ENCODE assay signal across 8 mouse cellular contexts in the genomic region with DNA sequence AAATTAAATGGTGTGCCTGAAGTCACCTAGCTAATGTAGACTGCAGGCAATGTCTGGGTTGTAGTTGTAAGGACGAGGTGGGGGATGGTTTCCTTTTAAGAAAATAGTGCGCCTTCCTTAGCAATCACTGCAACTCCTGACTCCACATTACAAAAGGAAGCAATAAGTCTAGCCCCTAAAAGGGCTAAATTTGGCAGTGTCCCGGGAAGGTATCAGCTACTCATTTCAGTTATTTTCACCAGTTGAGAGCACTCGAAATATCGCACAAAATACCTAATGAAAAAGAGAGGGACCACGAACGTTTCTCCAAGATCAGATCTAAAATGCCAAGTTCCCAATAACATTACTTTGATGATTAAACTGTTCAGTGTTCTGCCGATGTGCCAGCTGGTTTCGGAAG. TPM values are rescaled to one million over a fixed set of nuclear protein-coding genes. Genes with fewer than 3 reads are reported as not detected.
DNase-seq lines count a peak whose midpoint lies in the region; ATAC-seq lines count a peak whose summit lies in the region.

No protein-coding gene starts in this region.

- H3K4me1 ChIP-seq in heart, embryonic 10.5 days: peaks cover 21% of the 10 kb centered on the region
- H3K4me1 ChIP-seq in megakaryocyte, embryonic 14.5 days: peaks cover 67% of the 10 kb centered on the region
- H3K4me1 ChIP-seq in intestine, embryonic 15.5 days (replicated peaks): peaks cover 13% of the 10 kb centered on the region
- H3K4me1 ChIP-seq in neural tube, embryonic 14.5 days (ENCODE audit: control insufficient read depth, insufficient read depth, low read length): peaks cover 4% of the 10 kb centered on the region; the same call in 1 of the 2 replicates

- peaks cover 36% of the 10 kb centered on the region for H3K27me3 ChIP-seq in heart, embryonic 10.5 days (ENCODE audit: insufficient read depth, poor library complexity, severe bottlenecking)
- no peaks in the 10 kb centered on the region for H3K27me3 ChIP-seq in megakaryocyte, embryonic 14.5 days (replicated peaks)
- no peaks in the 10 kb centered on the region for H3K27me3 ChIP-seq in intestine, embryonic 15.5 days (replicated peaks)
- peaks cover 23% of the 10 kb centered on the region for H3K27me3 ChIP-seq in neural tube, embryonic 14.5 days (ENCODE audit: control insufficient read depth, insufficient read depth, low read length)

- H3K9ac ChIP-seq in intestine, embryonic 15.5 days: no peak overlapping the region
- H3K9ac ChIP-seq in neural tube, embryonic 14.5 days (replicated peaks; ENCODE audit: low read depth, low read length): no peak overlapping the region

- H3K4me3 ChIP-seq in heart, embryonic 10.5 days: peak overlapping the region; percentile 73
- peak overlapping the region; percentile 95 for H3K4me3 ChIP-seq in megakaryocyte, embryonic 14.5 days (replicated peaks)
- no peak overlapping the region for H3K4me3 ChIP-seq in intestine, embryonic 15.5 days (replicated peaks)
- no peak overlapping the region for H3K4me3 ChIP-seq in neural tube, embryonic 14.5 days (ENCODE audit: low read depth, low read length)

- no peak for ATAC-seq in megakaryocyte, adult 5-6 weeks (ENCODE audit: poor library complexity, severe bottlenecking)
- ATAC-seq in intestine, embryonic 15.5 days: no peak; the same call in 1 of the 2 replicates
- ATAC-seq in neural tube, embryonic 14.5 days (ENCODE audit: low read depth): no peak

- H3K36me3 ChIP-seq in heart, embryonic 10.5 days: no peaks in the 10 kb centered on the region
- no peaks in the 10 kb centered on the region for H3K36me3 ChIP-seq in megakaryocyte, embryonic 14.5 days (replicated peaks; ENCODE audit: low read length)
- no peaks in the 10 kb centered on the region for H3K36me3 ChIP-seq in intestine, embryonic 15.5 days
- H3K36me3 ChIP-seq in neural tube, embryonic 14.5 days (ENCODE audit: control insufficient read depth, insufficient read depth, low read length): no peaks in the 10 kb centered on the region

- no peaks in the 10 kb centered on the region for H3K9me3 ChIP-seq in heart, embryonic 10.5 days
- no peaks in the 10 kb centered on the region for H3K9me3 ChIP-seq in megakaryocyte, embryonic 14.5 days
- no peaks in the 10 kb centered on the region for H3K9me3 ChIP-seq in intestine, embryonic 15.5 days
- no peaks in the 10 kb centered on the region for H3K9me3 ChIP-seq in neural tube, embryonic 14.5 days (ENCODE audit: control insufficient read depth, low read length)

- intact Hi-C loops in heart, postnatal 14 days (cut with DNase I): loop anchor here (5.0 kb wide), 1 partner anchor 59 kb away; no protein-coding TSS in a partner anchor

- peak overlapping the region; percentile 91 for H3K4me2 ChIP-seq in intestine, embryonic 15.5 days (replicated peaks)
- peak overlapping the region; percentile 78; the same call in 1 of the 2 replicates for H3K4me2 ChIP-seq in neural tube, embryonic 14.5 days (ENCODE audit: low read depth, low read length)

- DNase-seq in heart, embryonic 10.5 days (ENCODE audit: low spot score): no peak
- no peak for DNase-seq in heart, postnatal 14 days
- no peak for DNase-seq in urinary bladder, postnatal 25 days (ENCODE audit: low spot score)
- DNase-seq in spleen, postnatal 36 days (ENCODE audit: low spot score in 2 of 2): no peak

- peak overlapping the region; percentile 80 for H3K27ac ChIP-seq in heart, embryonic 10.5 days
- 0 out of 2 replicates have a peak overlapping the region, but pooled peaks have one; percentile 96 for H3K27ac ChIP-seq in intestine, embryonic 15.5 days
- no peak overlapping the region for H3K27ac ChIP-seq in neural tube, embryonic 14.5 days (ENCODE audit: low read depth, low read length)

- 46% methylated on average over 9 of the region's 9 CpGs for WGBS in heart, embryonic 10.5 days
- WGBS in intestine, embryonic 15.5 days: 62% methylated on average over 9 of the region's 9 CpGs
- 39% methylated on average over 9 of the region's 9 CpGs for WGBS in neural tube, embryonic 14.5 days

RNA-seq across cellular contexts. Expression of gene Jak1, which starts 28.6 kb away (rescaled TPM):
- polyA plus RNA-seq in heart, embryonic 10.5 days (2016; fragmentation: Nextera tagmentation; extraction: Ambion mirVana): 55.9 and 61.4 TPM in 2 replicates
- 10 to 100 TPM; 74.9 to 79.6 TPM for total RNA-seq in heart, postnatal 14 days (2021)
- polyA plus RNA-seq in megakaryocyte, embryonic 14.5 days (2012; ENCODE audit: insufficient read depth, low replicate concordance): 60.1 and 80.6 TPM in 2 replicates
- 105 and 111 TPM in 2 replicates for total RNA-seq in megakaryocyte, adult 5-6 weeks (2015)
- 92.7 and 98.5 TPM in 2 replicates for total RNA-seq in megakaryocyte, adult 5-6 weeks (2017)
- 71.1 and 76.5 TPM in 2 replicates for polyA plus RNA-seq in intestine, embryonic 15.5 days (2015; fragmentation: Nextera tagmentation; extraction: Ambion mirVana)
- polyA plus RNA-seq in neural tube, embryonic 14.5 days (2014; fragmentation: Nextera tagmentation; extraction: Ambion mirVana): 113 and 119 TPM in 2 replicates

Comparison
In these comparisons a context has a peak if more than half of its experiments do, and no peak if none do; other contexts are left out.
1. H3K4me3 ChIP-seq: peak in heart, embryonic 10.5 days (single experiment) and megakaryocyte, embryonic 14.5 days (single experiment); none in intestine, embryonic 15.5 days (single experiment) and neural tube, embryonic 14.5 days (single experiment).